Mouse (Mus musculus): ENCODE measurements at regions not wholly inside any gene's neighbourhood (a gene's known extent, or its start where the extent isn't known, plus 50 kb on each side); places are given as distances from the start of the nearest gene placed in this dataset.

DNA sequence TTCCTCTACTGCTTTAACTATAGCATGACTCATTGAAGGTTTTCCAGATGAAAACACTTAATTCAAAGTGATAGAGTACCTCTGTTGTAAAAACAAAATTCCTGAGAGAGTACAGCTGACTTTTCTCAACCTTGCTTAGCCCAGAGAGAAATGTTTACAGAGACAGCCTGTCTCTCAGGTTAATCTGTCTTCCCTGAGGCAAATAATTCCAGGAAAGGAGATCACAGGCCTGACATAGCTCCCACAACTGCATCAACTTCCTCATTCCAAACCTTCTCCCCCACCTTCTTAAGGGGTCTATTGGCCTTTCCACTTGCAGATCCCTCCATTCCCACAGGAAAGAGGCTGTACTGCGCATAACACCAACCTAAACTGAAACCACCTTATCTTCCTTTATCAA, 586.1 kb upstream of the Impad1 start:
- no peak for DNase-seq

DNA sequence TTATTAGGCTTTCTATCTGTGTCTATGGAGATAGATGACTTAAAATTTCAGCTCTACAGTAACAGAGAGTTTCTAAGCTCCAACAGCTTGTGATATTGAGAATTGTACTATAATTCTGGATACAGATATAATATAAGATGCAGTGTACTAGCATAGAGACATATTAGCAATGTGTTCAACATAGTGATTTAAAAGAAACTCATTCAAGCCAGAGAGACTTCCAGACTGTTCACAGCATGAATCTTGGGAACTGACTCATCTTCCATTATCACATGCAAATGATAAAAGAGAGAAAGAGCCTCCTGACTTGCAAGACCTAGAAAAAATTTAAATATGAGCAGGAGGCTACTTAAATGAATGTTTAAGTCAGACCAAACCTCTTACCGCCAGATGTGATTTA, 565.1 kb upstream of the Impad1 start:
- DNase-seq = no peak

DNA sequence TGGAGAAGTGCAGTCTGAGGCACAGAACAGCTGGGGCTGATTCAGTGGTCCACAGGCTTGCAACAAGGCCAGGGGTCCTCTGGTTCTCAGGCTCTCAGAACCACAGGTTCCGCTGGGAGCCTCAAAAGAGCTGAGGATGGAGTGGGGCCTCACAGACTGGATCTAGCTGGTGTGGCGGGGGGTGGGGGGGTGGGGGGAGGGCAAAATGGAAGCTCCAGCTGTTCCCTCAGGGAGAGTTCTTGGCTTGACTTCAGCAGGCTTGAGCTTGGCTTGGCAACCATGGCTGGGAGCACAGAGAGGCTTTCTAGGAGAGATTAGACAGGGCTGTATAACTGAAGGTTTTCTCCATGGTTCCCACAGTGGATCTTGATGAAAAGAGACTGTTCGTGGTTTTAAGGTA, 553.1 kb upstream of the Impad1 start:
- peak; percentile 20 for DNase-seq

DNA sequence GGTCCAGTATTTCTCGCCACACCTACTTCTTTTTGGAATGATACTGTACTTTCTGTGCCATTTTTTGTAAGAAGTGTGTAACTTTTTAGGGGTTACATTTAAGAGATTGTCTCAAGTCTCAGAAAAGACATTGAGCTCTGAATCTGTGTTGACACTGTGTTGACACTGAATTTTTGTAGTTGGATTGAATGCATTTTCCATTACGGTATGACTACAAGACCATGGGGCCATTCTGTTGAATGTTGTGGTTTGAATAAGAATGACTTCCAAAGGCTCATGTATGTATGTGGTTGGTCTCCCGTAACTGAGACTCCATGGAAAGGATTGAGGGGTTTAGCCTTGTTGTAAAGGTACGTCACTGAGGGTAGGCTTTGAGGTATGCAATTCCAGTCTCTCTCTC, 551.6 kb upstream of the Impad1 start:
- no peak for DNase-seq

DNA sequence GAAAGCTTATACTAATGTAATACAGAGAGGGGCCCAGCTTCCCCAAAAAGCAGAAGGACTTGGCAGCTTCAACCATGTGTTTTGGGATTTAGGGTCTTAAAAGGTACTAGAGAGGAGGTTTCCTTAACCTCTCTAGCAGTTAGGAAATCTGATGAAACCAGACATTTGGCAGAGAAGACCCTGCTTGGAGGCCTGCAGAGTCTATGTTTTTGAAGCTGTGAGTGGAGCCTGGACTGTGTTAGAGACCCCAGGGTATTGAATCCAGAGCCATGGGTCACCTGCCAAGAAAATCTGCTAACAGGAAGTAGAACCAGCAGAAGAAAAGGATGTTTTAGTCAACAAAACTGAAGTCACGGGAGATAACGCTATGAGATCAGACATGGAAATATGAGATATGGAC, 551.2 kb upstream of the Impad1 start:
- DNase-seq = no peak

DNA sequence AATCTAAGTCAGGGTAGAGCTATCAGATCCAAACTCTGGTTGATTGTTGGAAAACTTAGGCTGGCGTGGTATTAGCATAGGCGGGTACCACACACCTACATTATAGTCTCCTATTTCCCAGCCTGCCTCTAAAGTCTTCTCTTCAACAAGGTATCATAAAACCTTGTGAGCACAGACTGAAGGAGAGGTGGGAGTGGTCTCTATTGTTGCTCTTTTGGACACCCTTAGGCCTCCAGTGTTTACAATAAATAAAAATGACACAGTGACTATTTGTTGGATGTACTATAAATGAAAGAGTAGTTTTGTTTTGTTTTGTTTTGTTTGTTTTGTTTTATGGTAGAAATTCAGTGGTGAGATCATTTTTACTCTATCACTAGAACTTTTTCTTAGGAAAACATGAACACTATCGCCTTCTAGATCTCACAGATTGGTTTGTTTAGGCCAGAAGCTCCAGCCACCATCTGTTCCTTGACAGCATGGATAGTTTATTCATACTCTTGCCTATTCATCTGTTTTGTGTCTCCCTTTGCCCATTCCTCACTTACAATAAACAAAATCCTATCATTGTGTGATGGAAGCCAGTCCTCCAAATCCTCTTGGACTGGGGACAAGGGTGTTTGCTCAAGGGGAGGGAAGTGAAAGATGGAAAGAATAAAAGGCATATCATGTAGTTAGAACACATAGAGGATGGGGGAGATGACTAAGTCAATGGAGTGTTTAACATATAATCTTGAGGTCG, 544.2 kb upstream of the Impad1 start:
- peak; percentile 9 for DNase-seq

DNA sequence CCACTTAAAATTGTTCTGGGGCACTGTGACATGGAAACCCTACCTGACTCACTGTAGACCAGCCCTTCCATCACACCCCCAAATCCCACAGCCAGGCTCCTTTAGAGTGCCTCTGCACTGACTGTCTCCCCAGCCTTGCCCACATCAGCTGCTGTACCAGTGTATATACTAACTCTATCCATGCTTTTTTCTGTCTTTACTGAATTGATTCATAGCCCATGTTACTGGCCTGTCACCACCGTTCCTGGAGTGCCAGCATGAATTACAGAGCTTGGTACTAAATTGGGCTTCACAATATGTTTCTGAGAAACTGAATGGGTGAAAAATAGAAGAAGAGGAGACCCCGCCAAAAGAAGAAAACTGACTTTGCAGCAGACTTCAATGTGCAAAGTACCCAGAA, 541.9 kb upstream of the Impad1 start:
- no peak for DNase-seq

DNA sequence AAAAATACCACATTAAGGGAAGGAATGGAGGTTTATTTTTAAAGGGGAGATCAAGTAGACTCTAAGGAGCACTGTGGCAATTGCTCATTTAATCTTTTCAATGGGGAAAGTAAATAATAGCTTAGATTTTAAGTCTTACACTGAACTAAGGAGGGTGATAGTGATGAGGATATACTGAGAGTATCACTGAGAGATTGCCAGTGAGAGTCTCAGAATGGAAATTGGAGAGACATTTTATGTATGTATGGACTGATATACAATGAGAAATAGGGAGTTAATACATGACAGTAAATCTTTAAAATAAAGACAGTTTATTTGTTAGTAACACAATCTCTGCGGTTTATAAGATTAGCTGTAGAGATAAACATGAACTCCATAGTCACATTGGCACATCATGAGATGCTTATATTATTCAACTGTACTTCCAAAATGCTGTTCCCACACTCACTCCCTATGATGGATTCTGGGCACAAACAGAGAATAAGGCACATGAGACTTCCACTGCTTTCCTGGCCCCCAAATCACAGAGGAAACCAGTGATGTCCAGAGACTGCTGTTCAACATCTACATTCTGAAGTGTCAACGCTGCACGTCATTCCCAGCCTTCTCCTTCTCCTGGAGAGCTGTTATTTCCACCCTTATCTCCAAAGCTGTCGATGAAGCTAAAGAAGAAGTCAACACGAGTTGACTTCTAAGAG, 535.5 kb upstream of the Impad1 start:
- DNase-seq = no peak

DNA sequence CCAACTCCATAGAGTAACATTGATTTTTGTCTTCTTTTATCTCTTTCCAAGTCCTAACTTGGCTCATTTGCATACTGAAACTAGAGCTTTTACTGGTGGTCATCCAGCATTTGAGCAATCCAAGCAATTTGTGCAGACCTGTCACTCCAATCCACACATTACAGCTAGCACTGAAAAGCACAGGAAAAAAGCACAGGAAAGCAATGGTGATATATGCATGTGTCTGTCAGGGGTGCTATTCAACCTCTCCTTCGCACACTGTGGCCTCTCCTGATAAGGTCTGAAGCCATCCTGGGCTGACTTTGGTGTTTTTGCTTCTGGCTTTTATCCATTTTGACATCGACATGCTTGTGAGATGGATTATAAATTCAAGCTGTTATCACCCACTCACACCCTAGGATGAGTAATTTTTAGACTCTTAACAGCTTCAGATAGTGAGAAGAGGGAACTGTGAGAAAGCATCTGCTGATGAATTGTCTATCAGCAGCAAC, 534.1 kb upstream of the Impad1 start:
- DNase-seq = no peak

DNA sequence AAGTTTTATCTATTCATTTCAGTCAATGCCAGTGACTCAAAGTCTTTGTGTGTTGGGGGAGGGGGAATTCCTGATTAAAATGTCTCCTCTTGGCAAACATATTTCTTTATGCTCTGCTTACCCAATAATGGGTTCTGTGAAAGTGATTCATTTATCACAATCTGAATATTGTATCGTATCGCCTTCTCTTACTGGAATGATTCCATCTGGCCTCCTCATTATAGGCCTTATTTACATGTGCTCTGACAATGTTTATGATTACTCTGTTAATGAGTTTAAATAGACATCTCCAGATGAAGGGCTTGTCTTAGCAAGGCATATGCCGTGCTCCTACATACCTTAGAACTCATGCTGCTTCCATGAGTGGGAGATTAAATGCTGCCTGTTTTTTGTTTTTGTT, 508.3 kb upstream of the Impad1 start:
- no peak for DNase-seq

DNA sequence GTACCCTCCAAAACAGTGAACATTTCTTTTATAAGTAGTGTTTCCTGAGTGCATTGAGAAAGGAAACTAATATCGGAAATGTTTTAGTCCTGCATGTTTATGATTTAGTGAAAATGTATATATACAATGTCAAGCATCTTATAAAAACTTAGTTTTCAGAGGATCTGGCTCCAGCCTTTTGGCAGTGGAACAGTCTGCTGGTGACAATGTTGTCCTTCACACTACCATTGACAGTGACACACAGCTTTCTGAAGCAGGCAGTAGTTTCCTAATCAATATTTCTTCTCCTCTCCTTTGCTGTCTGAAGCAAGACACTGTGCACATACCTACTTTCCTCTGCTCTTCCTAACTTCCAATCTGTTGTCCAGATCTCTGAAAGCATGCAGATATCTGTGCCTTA, 507.9 kb upstream of the Impad1 start:
- no peak for DNase-seq

DNA sequence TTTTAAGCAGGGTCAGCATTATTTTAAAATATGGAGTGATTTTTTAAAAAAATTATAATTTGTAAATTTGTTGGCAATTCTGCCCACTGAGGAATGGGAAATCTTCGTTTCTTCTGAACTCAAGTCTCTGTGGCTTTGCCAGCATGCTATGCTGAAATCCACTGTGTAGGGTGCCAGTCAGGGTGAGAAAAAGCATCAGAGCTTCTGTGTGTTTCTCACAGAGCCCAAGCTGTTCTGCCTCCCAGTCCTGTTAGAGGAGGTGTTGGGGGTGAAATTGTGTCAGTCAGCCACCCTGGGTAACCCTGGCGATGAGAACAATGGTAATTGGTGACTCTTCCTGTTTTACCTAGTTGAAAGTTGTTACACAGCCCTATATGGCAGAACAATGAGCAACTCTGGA, 506.1 kb upstream of the Impad1 start:
- DNase-seq = no peak

DNA sequence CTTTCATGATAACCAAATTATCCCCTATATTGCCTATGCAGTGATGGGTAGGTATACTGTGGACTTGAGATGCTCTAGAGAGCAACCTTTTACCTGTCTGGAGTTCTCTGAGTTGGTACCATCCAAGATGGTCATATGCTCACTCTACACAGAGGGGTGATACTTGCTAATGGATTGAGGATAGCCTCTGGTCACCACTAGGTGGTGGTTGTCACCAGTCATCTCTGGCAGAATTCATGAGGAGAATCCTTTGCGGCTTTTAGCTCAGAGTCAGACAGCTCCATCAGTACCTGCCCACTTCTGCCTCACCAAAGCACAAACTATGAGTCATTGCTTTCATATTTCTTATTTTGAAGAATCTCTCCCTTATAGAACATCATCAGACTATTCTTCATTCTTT, 500.9 kb upstream of the Impad1 start:
- DNase-seq = no peak

DNA sequence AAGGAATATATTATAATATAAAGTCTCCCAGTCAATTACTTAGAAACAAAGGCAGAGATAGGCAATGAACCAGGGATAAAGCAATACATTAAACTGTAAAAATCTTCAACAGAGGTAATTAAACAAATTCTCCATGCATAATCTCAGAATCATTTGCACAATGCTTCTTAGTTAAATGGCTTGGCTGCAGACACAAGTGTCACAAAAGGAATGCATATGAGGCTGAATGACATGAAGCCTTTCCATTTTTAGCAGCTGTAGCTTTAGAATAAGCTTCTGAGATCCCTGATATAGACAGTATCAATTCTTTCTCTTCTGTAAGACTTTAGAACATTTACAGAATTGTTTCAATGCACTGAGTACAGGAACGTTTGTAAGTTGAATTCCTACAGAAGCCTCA, 483.0 kb upstream of the Impad1 start:
- DNase-seq = no peak
